ENCODE assay signal across 8 mouse cellular contexts in genomic region chr4:129622120-129622802, GRCm38 (mm10). TPM values are rescaled to one million over a fixed set of nuclear protein-coding genes. Genes with fewer than 3 reads are reported as not detected.
DNase-seq lines count a peak whose midpoint lies in the region; ATAC-seq lines count a peak whose summit lies in the region.

No protein-coding gene starts in this region.

- peak overlapping the region; percentile 78 for H3K4me3 ChIP-seq in heart, embryonic 13.5 days
- H3K4me3 ChIP-seq in brown adipose tissue, adult 24 weeks (ENCODE audit: insufficient read depth, low read depth, low read length): peak overlapping the region; percentile 98
- peak overlapping the region; percentile 84 for H3K4me3 ChIP-seq in heart, embryonic 16.5 days (ENCODE audit: low read length)
- H3K4me3 ChIP-seq in macrophage (ENCODE audit: inconsistent target): peak overlapping the region; percentile 89; the same call in 1 of the 2 replicates

- peaks cover 51% of the 10 kb centered on the region for H3K4me1 ChIP-seq in heart, embryonic 13.5 days
- H3K4me1 ChIP-seq in brown adipose tissue, adult 24 weeks (ENCODE audit: control insufficient read depth, insufficient read depth, insufficient read length, low read length): peaks cover 22% of the 10 kb centered on the region
- H3K4me1 ChIP-seq in heart, embryonic 16.5 days (ENCODE audit: control insufficient read depth, insufficient read depth, low read length): peaks cover 32% of the 10 kb centered on the region

- peak overlapping the region; percentile 92 for H3K9ac ChIP-seq in heart, embryonic 13.5 days
- peak overlapping the region; percentile 87; the same call in 1 of the 2 replicates for H3K9ac ChIP-seq in heart, embryonic 16.5 days (ENCODE audit: low read length)

- peaks cover 17% of the 10 kb centered on the region for H3K36me3 ChIP-seq in heart, embryonic 13.5 days
- H3K36me3 ChIP-seq in heart, embryonic 16.5 days (ENCODE audit: control insufficient read depth, insufficient read depth): peaks cover 10% of the 10 kb centered on the region
- H3K36me3 ChIP-seq in macrophage (ENCODE audit: inconsistent target): peaks cover 5% of the 10 kb centered on the region; the same call in 1 of the 2 replicates

- ATAC-seq in heart, embryonic 13.5 days (ENCODE audit: extremely low read depth, insufficient number of reproducible peaks, low FRiP score, low TSS enrichment): no peak
- ATAC-seq in heart, embryonic 16.5 days (replicated peaks; ENCODE audit: extremely low read depth, insufficient read depth, low FRiP score): no peak
- ATAC-seq in granulocyte monocyte progenitor cell, adult 5-6 weeks (replicated peaks; ENCODE audit: poor library complexity, severe bottlenecking): no peak
- no peak for ATAC-seq in monocyte, adult 5-6 weeks (replicated peaks; ENCODE audit: insufficient number of reproducible peaks, low FRiP score, low TSS enrichment, poor library complexity, severe bottlenecking)

- H3K4me2 ChIP-seq in heart, embryonic 13.5 days: peak overlapping the region; percentile 88
- H3K4me2 ChIP-seq in heart, embryonic 16.5 days (ENCODE audit: low read depth, low read length): peak overlapping the region; percentile 83

- WGBS in heart, embryonic 13.5 days: 68% methylated on average over 11 of the region's 11 CpGs
- WGBS in heart, embryonic 16.5 days: 72% methylated on average over 11 of the region's 11 CpGs
- WGBS in macrophage (ENCODE audit: missing documents): 89% methylated on average over 11 of the region's 11 CpGs

- no peaks in the 10 kb centered on the region for H3K9me3 ChIP-seq in heart, embryonic 13.5 days
- H3K9me3 ChIP-seq in heart, embryonic 16.5 days (replicated peaks; ENCODE audit: control insufficient read depth, low read length): no peaks in the 10 kb centered on the region

- peak overlapping the region; percentile 53 for H3K27ac ChIP-seq in heart, embryonic 13.5 days (replicated peaks)
- H3K27ac ChIP-seq in brown adipose tissue, adult 24 weeks (replicated peaks; ENCODE audit: low read depth, low read length): peak overlapping the region; percentile 72
- peak overlapping the region; percentile 56 for H3K27ac ChIP-seq in heart, embryonic 16.5 days (ENCODE audit: low read length)
- no peak overlapping the region for H3K27ac ChIP-seq in macrophage

- H3K79me2 ChIP-seq in macrophage (ENCODE audit: inconsistent target): peaks cover 24% of the 10 kb centered on the region

- DNase-seq in heart, adult 8-10 months (ENCODE audit: low spot score): no peak
- DNase-seq in c-Kit-positive CD71-positive TER-119-positive erythroid progenitor cells, embryonic 14.5 days (ENCODE audit: low spot score): no peak

- no peaks in the 10 kb centered on the region for H3K27me3 ChIP-seq in heart, embryonic 13.5 days (replicated peaks)
- no peaks in the 10 kb centered on the region for H3K27me3 ChIP-seq in heart, embryonic 16.5 days (ENCODE audit: control insufficient read depth, insufficient read depth, low read length)

RNA-seq across cellular contexts. Expression of gene Ccdc28b, which starts 1.5 kb away (rescaled TPM):
- 41.1 and 46.1 TPM in 2 replicates for polyA plus RNA-seq in heart, embryonic 13.5 days (2015; fragmentation: Nextera tagmentation; extraction: Ambion mirVana)
- total RNA-seq in heart, adult 8-10 months (2022): 10 to 100 TPM; 11.9 to 20.3 (median 14.6) TPM
- polyA plus RNA-seq in brown adipose tissue, adult 24 weeks (2012; ENCODE audit: insufficient read depth, insufficient read length, missing spikeins): 59.5 and 76.0 TPM in 2 replicates
- 50.9 and 55.0 TPM in 2 replicates for polyA plus RNA-seq in heart, embryonic 16.5 days (2015; fragmentation: Nextera tagmentation; extraction: Ambion mirVana)
- total RNA-seq in macrophage (2018; cell fraction: chromatin; rRNA removed): 10 to 100 TPM in 19 of 26 experiments, 1 to 10 TPM in 7; 4.0 to 65.0 (median 29.8) TPM
- total RNA-seq in macrophage (2018; cell fraction: cytosol; rRNA removed): 10 to 100 TPM in 21 of 26 experiments, 1 to 10 TPM in 5; 2.6 to 21.6 (median 14.1) TPM
- 10 to 100 TPM in 22 of 26 experiments, 1 to 10 TPM in 4; 3.8 to 61.2 (median 22.1) TPM for total RNA-seq in macrophage (2018; cell fraction: nucleus; rRNA removed)
- polyA plus RNA-seq in macrophage (2018): 12.7 to 15.3 TPM (median 14.1 TPM) in 3 replicates
- 44.7 and 57.5 TPM in 2 replicates for total RNA-seq in granulocyte monocyte progenitor cell, adult 5-6 weeks (2014; fragmentation: Nextera tagmentation)
- 53.4 and 65.8 TPM in 2 replicates for total RNA-seq in granulocyte monocyte progenitor cell, adult 5-6 weeks (2017)
- 30.9 to 112 TPM (median 62.0 TPM) in 3 replicates for total RNA-seq in monocyte, adult 5-6 weeks (2017)

RNA-seq across cellular contexts. Expression of gene Iqcc, which starts 3.4 kb away (rescaled TPM):
- 20.4 and 23.6 TPM in 2 replicates for polyA plus RNA-seq in heart, embryonic 13.5 days (2015; fragmentation: Nextera tagmentation; extraction: Ambion mirVana)
- total RNA-seq in heart, adult 8-10 months (2022): 10 to 100 TPM; 14.6 to 22.9 (median 19.0) TPM
- 14.3 and 14.6 TPM in 2 replicates for polyA plus RNA-seq in brown adipose tissue, adult 24 weeks (2012; ENCODE audit: insufficient read depth, insufficient read length, missing spikeins)
- 22.7 and 22.9 TPM in 2 replicates for polyA plus RNA-seq in heart, embryonic 16.5 days (2015; fragmentation: Nextera tagmentation; extraction: Ambion mirVana)
- total RNA-seq in macrophage (2018; cell fraction: chromatin; rRNA removed): 10 to 100 TPM in 17 of 26 experiments, 1 to 10 TPM in 9; 1.5 to 46.4 (median 12.4) TPM
- total RNA-seq in macrophage (2018; cell fraction: cytosol; rRNA removed): 10 to 100 TPM in 6 of 26 experiments, 1 to 10 TPM in 20; 4.3 to 12.2 (median 8.5) TPM
- 10 to 100 TPM in 15 of 26 experiments, 1 to 10 TPM in 11; 1.4 to 52.9 (median 12.5) TPM for total RNA-seq in macrophage (2018; cell fraction: nucleus; rRNA removed)
- polyA plus RNA-seq in macrophage (2018): 7.5 to 12.3 TPM (median 8.9 TPM) in 3 replicates
- 22.0 and 26.0 TPM in 2 replicates for total RNA-seq in granulocyte monocyte progenitor cell, adult 5-6 weeks (2014; fragmentation: Nextera tagmentation)
- total RNA-seq in granulocyte monocyte progenitor cell, adult 5-6 weeks (2017): 15.0 and 15.7 TPM in 2 replicates
- 13.5 to 20.9 TPM (median 15.1 TPM) in 3 replicates for total RNA-seq in monocyte, adult 5-6 weeks (2017)

RNA-seq across cellular contexts. Expression of gene Dcdc2b, which starts 8.2 kb away (rescaled TPM):
- 1.3 and 1.6 TPM in 2 replicates for polyA plus RNA-seq in heart, embryonic 13.5 days (2015; fragmentation: Nextera tagmentation; extraction: Ambion mirVana)
- 1 to 10 TPM in 2 of 4 experiments, under 1 TPM in 2; 0.32 to 1.2 (median 0.82) TPM for total RNA-seq in heart, adult 8-10 months (2022)
- 1.3 TPM in 1 of 2 replicates, not detected in the other for polyA plus RNA-seq in brown adipose tissue, adult 24 weeks (2012; ENCODE audit: insufficient read depth, insufficient read length, missing spikeins)
- 1.8 and 2.7 TPM in 2 replicates for polyA plus RNA-seq in heart, embryonic 16.5 days (2015; fragmentation: Nextera tagmentation; extraction: Ambion mirVana)
- 10 to 100 TPM in 4 of 26 experiments, 1 to 10 TPM in 17, not detected in 5; 1.3 to 16.5 (median 5.5) TPM for total RNA-seq in macrophage (2018; cell fraction: chromatin; rRNA removed)
- 1 to 10 TPM in 2 of 26 experiments, under 1 TPM in 14, not detected in 10; 0.19 to 1.4 (median 0.62) TPM for total RNA-seq in macrophage (2018; cell fraction: cytosol; rRNA removed)
- total RNA-seq in macrophage (2018; cell fraction: nucleus; rRNA removed): 10 to 100 TPM in 1 of 26 experiments, 1 to 10 TPM in 18, not detected in 7; 1.1 to 15.7 (median 3.5) TPM
- polyA plus RNA-seq in macrophage (2018): 0.47 to 0.77 TPM in 2 of 3 replicates, not detected in the other
- total RNA-seq in granulocyte monocyte progenitor cell, adult 5-6 weeks (2014; fragmentation: Nextera tagmentation): 1.1 and 4.0 TPM in 2 replicates
- not detected in 2 replicates for total RNA-seq in granulocyte monocyte progenitor cell, adult 5-6 weeks (2017)
- 0.78 TPM in 1 of 3 replicates, not detected in the others for total RNA-seq in monocyte, adult 5-6 weeks (2017)

RNA-seq across cellular contexts. Expression of gene Txlna, which starts 18.6 kb away (rescaled TPM):
- polyA plus RNA-seq in heart, embryonic 13.5 days (2015; fragmentation: Nextera tagmentation; extraction: Ambion mirVana): 47.5 and 49.4 TPM in 2 replicates
- 10 to 100 TPM; 23.2 to 30.1 (median 25.8) TPM for total RNA-seq in heart, adult 8-10 months (2022)
- polyA plus RNA-seq in brown adipose tissue, adult 24 weeks (2012; ENCODE audit: insufficient read depth, insufficient read length, missing spikeins): 13.5 and 15.8 TPM in 2 replicates
- polyA plus RNA-seq in heart, embryonic 16.5 days (2015; fragmentation: Nextera tagmentation; extraction: Ambion mirVana): 47.0 and 48.9 TPM in 2 replicates
- 100 to 1,000 TPM in 1 of 26 experiments, 10 to 100 TPM in 25; 23.0 to 105 (median 64.1) TPM for total RNA-seq in macrophage (2018; cell fraction: chromatin; rRNA removed)
- total RNA-seq in macrophage (2018; cell fraction: cytosol; rRNA removed): 10 to 100 TPM; 21.3 to 64.8 (median 40.1) TPM
- total RNA-seq in macrophage (2018; cell fraction: nucleus; rRNA removed): 10 to 100 TPM; 16.7 to 69.6 (median 45.1) TPM
- 34.1 to 39.3 TPM (median 37.5 TPM) in 3 replicates for polyA plus RNA-seq in macrophage (2018)
- 40.9 and 50.2 TPM in 2 replicates for total RNA-seq in granulocyte monocyte progenitor cell, adult 5-6 weeks (2014; fragmentation: Nextera tagmentation)
- total RNA-seq in granulocyte monocyte progenitor cell, adult 5-6 weeks (2017): 106 and 107 TPM in 2 replicates
- total RNA-seq in monocyte, adult 5-6 weeks (2017): 27.6 to 67.4 TPM (median 64.4 TPM) in 3 replicates

RNA-seq across cellular contexts. Expression of gene Tmem234, which starts 21.8 kb away (rescaled TPM):
- polyA plus RNA-seq in heart, embryonic 13.5 days (2015; fragmentation: Nextera tagmentation; extraction: Ambion mirVana): 160 and 179 TPM in 2 replicates
- 10 to 100 TPM; 40.4 to 44.9 (median 42.0) TPM for total RNA-seq in heart, adult 8-10 months (2022)
- 84.4 and 96.6 TPM in 2 replicates for polyA plus RNA-seq in brown adipose tissue, adult 24 weeks (2012; ENCODE audit: insufficient read depth, insufficient read length, missing spikeins)
- polyA plus RNA-seq in heart, embryonic 16.5 days (2015; fragmentation: Nextera tagmentation; extraction: Ambion mirVana): 148 and 152 TPM in 2 replicates
- 100 to 1,000 TPM in 25 of 26 experiments, 10 to 100 TPM in 1; 95.8 to 254 (median 178) TPM for total RNA-seq in macrophage (2018; cell fraction: chromatin; rRNA removed)
- total RNA-seq in macrophage (2018; cell fraction: cytosol; rRNA removed): 100 to 1,000 TPM in 24 of 26 experiments, 10 to 100 TPM in 2; 91.8 to 141 (median 126) TPM
- total RNA-seq in macrophage (2018; cell fraction: nucleus; rRNA removed): 100 to 1,000 TPM in 20 of 26 experiments, 10 to 100 TPM in 6; 81.0 to 181 (median 117) TPM
- polyA plus RNA-seq in macrophage (2018): 91.3 to 152 TPM (median 129 TPM) in 3 replicates
- 68.9 and 102 TPM in 2 replicates for total RNA-seq in granulocyte monocyte progenitor cell, adult 5-6 weeks (2014; fragmentation: Nextera tagmentation)
- 73.9 and 74.9 TPM in 2 replicates for total RNA-seq in granulocyte monocyte progenitor cell, adult 5-6 weeks (2017)
- total RNA-seq in monocyte, adult 5-6 weeks (2017): 189 to 234 TPM (median 226 TPM) in 3 replicates
